Mouse (Mus musculus) neural tube, embryonic 14.5 days (tissue): Measurements from ENCODE around the gene Cckbr. TPM values are rescaled to one million over a fixed set of nuclear protein-coding genes. Genes with fewer than 3 reads are reported as not detected.

Experiments
- ATAC-seq: fragments of 200-750 bp; cut with Nextera tagmentation; 2 replicates; pipeline ENCODE4 v1.8.0; 2017; ENCODE audit warnings: low read depth, mild to moderate bottlenecking, moderate TSS enrichment, moderate library complexity
- H3K27ac ChIP-seq: fragments of 300-500 bp; sonication (generic); 2 replicates; pipeline ENCODE4 v1.5.1; 2014; ENCODE audit warnings: low read depth, mild to moderate bottlenecking, control low read depth, low read length, moderate library complexity, mixed read lengths
- H3K27me3 ChIP-seq: fragments of 300-500 bp; sonication (generic); 2 replicates; pipeline ENCODE4 v1.6.1; 2014; ENCODE audit warnings: low read length; ENCODE audit not compliant: control insufficient read depth, insufficient read depth
- H3K36me3 ChIP-seq: fragments of 300-500 bp; sonication (generic); 2 replicates; pipeline ENCODE4 v1.6.1; 2014; ENCODE audit warnings: low read length, mixed read lengths; ENCODE audit not compliant: control insufficient read depth, insufficient read depth
- H3K4me1 ChIP-seq: fragments of 300-500 bp; sonication (generic); 2 replicates; pipeline ENCODE4 v1.6.1; 2014; ENCODE audit warnings: low read length; ENCODE audit not compliant: control insufficient read depth, insufficient read depth
- H3K4me2 ChIP-seq: fragments of 300-500 bp; sonication (generic); 2 replicates; pipeline ENCODE4 v1.6.1; 2014; ENCODE audit warnings: mild to moderate bottlenecking, low read depth, low read length, control low read depth
- H3K4me3 ChIP-seq: fragments of 300-500 bp; sonication (generic); 2 replicates; pipeline ENCODE4 v1.5.1; 2014; ENCODE audit warnings: low read depth, low read length, control low read depth, mixed read lengths
- H3K9ac ChIP-seq: fragments of 300-500 bp; sonication (generic); replicated peaks from 2 replicates; pipeline ENCODE4 v1.6.1; 2014; ENCODE audit warnings: low read depth, mild to moderate bottlenecking, control low read depth, low read length, mixed read lengths
- H3K9me3 ChIP-seq: fragments of 300-500 bp; sonication (generic); 2 replicates; pipeline ENCODE4 v1.6.1; 2016; ENCODE audit warnings: low read length; ENCODE audit not compliant: control insufficient read depth
- WGBS: fragments of 180-500 bp; shearing (Covaris S2); extraction: QIAGEN DNeasy Blood & Tissue Kit; methylation state at CpG from one replicate; pipeline ENCODE4 v1.1.7; 2014; 5-methylcytosine and 5-hydroxymethylcytosine counted together
- polyA plus RNA-seq: library from polyadenylated mRNA; unstranded; fragments of >200 nt; fragmentation: Nextera tagmentation; extraction: Ambion mirVana; gene quantifications from 2 replicates; pipeline ENCODE4 v1.2.1, GENCODE M21; 2014

Gene Cckbr
- polyA plus RNA-seq, 1 experiment from 2014 or later: 4.4 TPM

- WGBS: 69% methylated on average over 1 of the region's 1 CpGs
- Histone ChIP-seq H3K9ac (no peak overlapping the region), H3K4me3 (no peak overlapping the region), H3K27me3 (no peaks in the 10 kb centered on the region), H3K9me3 (no peaks in the 10 kb centered on the region), H3K4me2 (no peak overlapping the region), H3K4me1 (no peaks in the 10 kb centered on the region), H3K36me3 (no peaks in the 10 kb centered on the region), H3K27ac (no peak overlapping the region)
- ATAC-seq: no peak
Measured at GRCm38 (mm10) chr7:105499676-105500075, 74.1 kb downstream of the Cckbr start.

GRCm38 (mm10) chr7:105501984-105502383 is 76.5 kb downstream of the Cckbr start:
- no peak overlapping the region for H3K4me3 ChIP-seq
- 91% methylated on average over 4 of the region's 4 CpGs for whole genome bisulfite sequencing
- H3K9me3 ChIP-seq: no peaks in the 10 kb centered on the region
- H3K4me2 ChIP-seq: no peak overlapping the region
- no peaks in the 10 kb centered on the region for H3K4me1 ChIP-seq
- ATAC-seq: no peak
- no peak overlapping the region for H3K9ac ChIP-seq
- no peak overlapping the region for H3K27ac ChIP-seq
- no peaks in the 10 kb centered on the region for H3K36me3 ChIP-seq
- H3K27me3 ChIP-seq: no peaks in the 10 kb centered on the region

GRCm38 (mm10) chr7:105507257-105507656 is 81.7 kb downstream of the Cckbr start:
- no peak for ATAC-seq
- Histone ChIP-seq H3K27ac (no peak overlapping the region), H3K36me3 (no peaks in the 10 kb centered on the region), H3K9ac (no peak overlapping the region), H3K27me3 (no peaks in the 10 kb centered on the region), H3K4me1 (no peaks in the 10 kb centered on the region), H3K9me3 (no peaks in the 10 kb centered on the region), H3K4me2 (no peak overlapping the region), H3K4me3 (no peak overlapping the region)
- 89% methylated on average over 4 of the region's 4 CpGs for WGBS

GRCm38 (mm10) chr7:105510143-105510542 is 84.6 kb downstream of the Cckbr start:
- Histone ChIP-seq H3K36me3 (no peaks in the 10 kb centered on the region), H3K27me3 (no peaks in the 10 kb centered on the region), H3K27ac (no peak overlapping the region), H3K4me1 (peaks cover 4% of the 10 kb centered on the region; the same call in 1 of the 2 replicates), H3K9me3 (no peaks in the 10 kb centered on the region), H3K4me2 (no peak overlapping the region), H3K4me3 (no peak overlapping the region), H3K9ac (no peak overlapping the region)
- ATAC-seq: no peak
- 85% methylated on average over 5 of the region's 5 CpGs for WGBS

- no peaks in the 10 kb centered on the region for H3K36me3 ChIP-seq
- H3K27ac ChIP-seq: no peak overlapping the region
- no peak overlapping the region for H3K9ac ChIP-seq
- peak; percentile 88; the same call in 1 of the 2 replicates for ATAC-seq
- H3K9me3 ChIP-seq: no peaks in the 10 kb centered on the region
- H3K4me3 ChIP-seq: no peak overlapping the region
- H3K4me1 ChIP-seq: peaks cover 4% of the 10 kb centered on the region; the same call in 1 of the 2 replicates
- no peaks in the 10 kb centered on the region for H3K27me3 ChIP-seq
- WGBS: 44% methylated on average over 5 of the region's 5 CpGs
- H3K4me2 ChIP-seq: no peak overlapping the region
Measured at GRCm38 (mm10) chr7:105513845-105514291, 88.3 kb downstream of the Cckbr start.

GRCm38 (mm10) chr7:105514561-105514960 is 89.0 kb downstream of the Cckbr start:
- H3K4me3 ChIP-seq: no peak overlapping the region
- no peaks in the 10 kb centered on the region for H3K9me3 ChIP-seq
- no peaks in the 10 kb centered on the region for H3K36me3 ChIP-seq
- no peak overlapping the region for H3K9ac ChIP-seq
- no peak overlapping the region for H3K4me2 ChIP-seq
- H3K27me3 ChIP-seq: no peaks in the 10 kb centered on the region
- H3K4me1 ChIP-seq: peaks cover 4% of the 10 kb centered on the region; the same call in 1 of the 2 replicates
- 32% methylated on average over 5 of the region's 5 CpGs for WGBS
- no peak overlapping the region for H3K27ac ChIP-seq
- 0 out of 2 replicates have a peak, but pooled peaks have one; percentile 39 for ATAC-seq

- WGBS: 11% methylated on average over 5 of the region's 5 CpGs
- Histone ChIP-seq H3K27ac (no peak overlapping the region), H3K4me3 (no peak overlapping the region), H3K27me3 (no peaks in the 10 kb centered on the region), H3K9me3 (no peaks in the 10 kb centered on the region), H3K4me2 (no peak overlapping the region), H3K9ac (no peak overlapping the region), H3K4me1 (peaks cover 4% of the 10 kb centered on the region; the same call in 1 of the 2 replicates), H3K36me3 (no peaks in the 10 kb centered on the region)
- ATAC-seq: peak; percentile 78
Measured at GRCm38 (mm10) chr7:105515178-105515577, 89.6 kb downstream of the Cckbr start.

- no peaks in the 10 kb centered on the region for H3K27me3 ChIP-seq
- H3K4me2 ChIP-seq: no peak overlapping the region
- H3K9me3 ChIP-seq: no peaks in the 10 kb centered on the region
- H3K36me3 ChIP-seq: no peaks in the 10 kb centered on the region
- H3K9ac ChIP-seq: no peak overlapping the region
- H3K4me1 ChIP-seq: peaks cover 4% of the 10 kb centered on the region; the same call in 1 of the 2 replicates
- 64% methylated on average over 9 of the region's 9 CpGs for WGBS
- no peak overlapping the region for H3K4me3 ChIP-seq
- H3K27ac ChIP-seq: no peak overlapping the region
- ATAC-seq: no peak
Measured at GRCm38 (mm10) chr7:105516669-105517360, 91.3 kb downstream of the Cckbr start.

- Histone ChIP-seq H3K36me3 (no peaks in the 10 kb centered on the region), H3K27ac (no peak overlapping the region), H3K4me2 (no peak overlapping the region), H3K4me3 (no peak overlapping the region), H3K9ac (no peak overlapping the region), H3K9me3 (no peaks in the 10 kb centered on the region), H3K27me3 (no peaks in the 10 kb centered on the region), H3K4me1 (peaks cover 2% of the 10 kb centered on the region; the same call in 1 of the 2 replicates)
- WGBS: 75% methylated on average over 11 of the region's 11 CpGs
- ATAC-seq: no peak
Measured at GRCm38 (mm10) chr7:105519336-105519735, 93.8 kb downstream of the Cckbr start.
